Mouse (Mus musculus) heart, adult 2 months (tissue): Measurements from ENCODE around the gene Usp4. TPM values are rescaled to one million over a fixed set of nuclear protein-coding genes. Genes with fewer than 3 reads are reported as not detected.

Experiments used
- DNase-seq, 2 experiments: peaks; one replicate each; pipeline ENCODE4 v3.0.0; 2021
- H3K27ac ChIP-seq: fragments of 200-600 bp; 2 replicates; pipeline ENCODE4 v1.8.1; 2022
- H3K27me3 ChIP-seq: fragments of 200-500 bp; 2 replicates; pipeline ENCODE4 v1.6.1; 2012; ENCODE audit warnings: mild to moderate bottlenecking, low read length, inconsistent platforms, mixed read lengths; ENCODE audit not compliant: control insufficient read depth, insufficient read depth
- H3K36me3 ChIP-seq: fragments of 200-500 bp; 2 replicates; pipeline ENCODE4 v1.6.1; 2012; ENCODE audit warnings: low read length, inconsistent platforms; ENCODE audit not compliant: control insufficient read depth, insufficient read depth
- H3K4me1 ChIP-seq: fragments of 200-500 bp; 2 replicates; pipeline ENCODE4 v1.6.1; 2011; ENCODE audit warnings: low read length; ENCODE audit not compliant: control insufficient read depth, insufficient read depth
- H3K4me3 ChIP-seq: fragments of 200-600 bp; 2 replicates; pipeline ENCODE4 v1.8.1; 2022
- H3K79me2 ChIP-seq: fragments of 200-500 bp; replicated peaks from 2 replicates; pipeline ENCODE4 v1.6.1; 2012; ENCODE audit warnings: mild to moderate bottlenecking, inconsistent platforms, low read length, moderate library complexity, mixed read lengths; ENCODE audit not compliant: control insufficient read depth, insufficient read depth
- H3K9ac ChIP-seq: fragments of 200-500 bp; 2 replicates; pipeline ENCODE4 v1.6.1; 2012; ENCODE audit warnings: low read depth, mild to moderate bottlenecking, control low read depth, inconsistent platforms, low read length, mixed read lengths
- CTCF ChIP-seq: fragments of 200-600 bp; IDR thresholded peaks from 2 replicates; pipeline ENCODE4 v1.8.1; 2022; ENCODE audit warnings: antibody characterized with exemption, mild to moderate bottlenecking, moderate library complexity
- EP300 ChIP-seq: fragments of 200-500 bp; IDR thresholded peaks from 2 replicates; pipeline ENCODE4 v1.6.1; 2011; ENCODE audit warnings: low read depth, low read length, control low read depth; ENCODE audit not compliant: insufficient read depth
- POLR2A ChIP-seq: fragments of 200-500 bp; IDR thresholded peaks from 2 replicates; pipeline ENCODE4 v1.6.1; 2011; ENCODE audit warnings: mild to moderate bottlenecking, low read depth, low read length, control low read depth; ENCODE audit not compliant: insufficient read depth
- WGBS: fragments of 180-500 bp; shearing (Covaris S2); methylation state at CpG from one replicate; pipeline ENCODE4 v1.1.7; 2018; 5-methylcytosine and 5-hydroxymethylcytosine counted together
- intact Hi-C: fragments of 180-260 bp; cut with DNase I; formaldehyde crosslinking; loops from one replicate; pipeline ENCODE4 v1.15.1; 2025
- polyA plus RNA-seq: library from polyadenylated mRNA; depleted of rRNA; stranded (reverse); fragments of >200 nt; gene quantifications from 2 replicates; pipeline ENCODE4 v1.2.3, GENCODE M21; 2012
- total RNA-seq, 2 experiments: library from RNA; stranded (reverse); gene quantifications; 2 replicates each; pipeline ENCODE4 v1.2.3; 2021

The Usp4 gene
- total and polyA plus RNA-seq, 3 experiments, result 52.7 to 74.8 (median 66.1) TPM

DNA sequence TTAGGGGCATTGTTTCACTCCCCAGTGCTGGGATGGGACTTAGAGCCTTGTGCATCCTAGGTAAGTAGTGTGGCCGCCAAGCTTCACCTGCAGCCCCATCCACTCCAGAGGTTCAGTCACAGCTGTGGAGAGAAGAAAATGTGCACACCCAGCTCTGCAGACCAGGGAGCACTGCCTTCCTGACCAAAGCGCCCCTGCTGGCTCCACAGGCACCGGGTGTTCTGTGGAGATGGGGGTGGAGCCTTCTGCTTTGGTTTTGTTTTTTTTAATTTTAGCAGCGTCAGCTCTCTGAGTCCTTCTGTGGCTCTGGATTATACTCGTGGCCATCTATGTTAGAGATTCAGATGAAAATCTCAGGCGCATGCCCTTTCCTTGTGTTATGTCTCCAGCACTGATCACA, 41.6 kb downstream of the Usp4 start:
- Histone ChIP-seq H3K79me2 (no peaks in the 10 kb centered on the region), H3K4me1 (no peaks in the 10 kb centered on the region), H3K27ac (no peak overlapping the region), H3K36me3 (no peaks in the 10 kb centered on the region), H3K9ac (no peak overlapping the region), H3K27me3 (no peaks in the 10 kb centered on the region), H3K4me3 (no peak overlapping the region)
- no peak for TF ChIP-seq POLR2A
- no peak for TF ChIP-seq EP300
- no peak for TF ChIP-seq CTCF
- intact Hi-C loops, result no loop called here
- 62% methylated on average over 6 of the region's 6 CpGs for WGBS
- DNase-seq, result no peak

DNA sequence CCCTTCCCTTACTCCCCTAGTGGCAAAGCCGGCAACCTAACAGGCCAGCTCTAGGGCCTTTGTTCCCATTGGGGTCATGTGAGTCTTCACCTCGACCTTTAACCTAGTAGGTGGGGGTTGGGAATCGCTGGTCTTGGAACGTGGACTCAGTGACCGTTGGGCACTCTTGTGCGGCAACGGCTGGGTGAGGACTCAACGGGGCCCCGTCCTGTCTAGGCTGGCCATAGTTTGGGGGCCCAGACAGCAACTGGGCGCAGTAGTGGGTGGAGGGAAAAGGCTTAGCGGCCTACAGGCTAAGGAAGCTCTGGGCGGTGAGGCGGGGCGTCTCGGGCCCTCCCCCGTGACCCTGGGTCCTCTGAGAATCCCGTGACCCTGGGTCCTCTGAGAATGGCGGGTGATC, 45.0 kb downstream of the Usp4 start, which contains the start of gene 1700102P08Rik:
Gene 1700102P08Rik, plus strand, starts transcription at position 130 of the 400 bp plus-strand sequence.
- WGBS, result 78% methylated on average over 18 of the region's 18 CpGs
- intact Hi-C loops, result no loop called here

DNA sequence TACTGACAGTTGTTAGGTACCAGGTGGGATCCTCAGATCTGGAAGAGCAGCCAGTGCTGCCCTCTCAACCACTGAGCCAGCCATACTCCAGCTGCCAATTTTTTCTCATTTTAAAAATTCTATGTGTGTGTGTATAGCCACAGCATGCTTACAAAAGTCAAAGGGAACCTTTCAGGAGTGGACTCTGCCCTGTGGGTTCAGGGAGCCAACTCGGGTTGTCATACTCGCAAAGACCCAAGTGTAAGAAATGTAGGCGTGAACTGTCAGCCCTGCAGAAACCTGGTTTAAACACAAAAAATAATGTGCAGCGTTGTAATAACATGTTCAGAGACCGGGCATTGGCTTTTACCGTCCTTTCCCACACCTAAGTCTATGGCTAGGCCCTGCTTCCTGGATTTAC, 46.5 kb downstream of the Usp4 start:
- TF ChIP-seq EP300, result no peak
- no peak for TF ChIP-seq POLR2A
- no peak for TF ChIP-seq CTCF
- no peaks in the 10 kb centered on the region for H3K36me3 ChIP-seq

More for the DNA sequence above, 45.0 kb downstream of the Usp4 start, which contains the start of gene 1700102P08Rik:
- no peaks in the 10 kb centered on the region for H3K4me1 ChIP-seq
- no peak for TF ChIP-seq EP300
- TF ChIP-seq POLR2A, result no peak
- no peak for TF ChIP-seq CTCF
- no peaks in the 10 kb centered on the region for H3K79me2 ChIP-seq
- no peak within 1 kb of the TSS for H3K4me3 ChIP-seq
- no peaks in the 10 kb centered on the region for H3K27me3 ChIP-seq
- no peak within 1 kb of the TSS for H3K27ac ChIP-seq
- no peak within 1 kb of the TSS for H3K9ac ChIP-seq
- no peak for DNase-seq
- H3K36me3 ChIP-seq, result no peaks in the 10 kb centered on the region

DNA sequence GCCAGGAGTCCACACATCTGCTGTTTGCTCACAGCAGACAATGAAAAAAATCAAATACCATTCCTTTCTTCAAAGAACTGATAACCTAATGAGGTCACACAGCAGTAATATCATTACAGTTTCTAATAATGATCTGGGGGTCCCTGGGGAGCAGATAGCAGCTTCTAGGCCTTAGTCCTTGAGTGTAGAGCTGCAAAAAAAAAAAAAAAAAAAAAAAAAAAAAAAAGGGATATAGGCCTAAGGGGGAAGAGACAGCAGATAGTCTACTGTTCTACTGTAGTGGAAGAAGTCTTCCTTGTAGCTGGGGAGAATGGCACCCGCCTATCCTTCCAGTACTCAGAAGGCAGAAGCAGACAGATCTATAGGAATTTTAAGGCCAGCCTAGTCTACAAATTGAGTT, 47.8 kb downstream of the Usp4 start:
- Histone ChIP-seq H3K27me3 (no peaks in the 10 kb centered on the region), H3K4me3 (no peak overlapping the region), H3K27ac (no peak overlapping the region), H3K36me3 (no peaks in the 10 kb centered on the region), H3K4me1 (no peaks in the 10 kb centered on the region), H3K79me2 (no peaks in the 10 kb centered on the region), H3K9ac (no peak overlapping the region)
- no peak for DNase-seq
- TF ChIP-seq POLR2A, result no peak
- no peak for TF ChIP-seq EP300
- intact Hi-C loops, result no loop called here
- 89% methylated on average over 1 of the region's 1 CpGs for WGBS

More for the DNA sequence above, 46.5 kb downstream of the Usp4 start:
- intact Hi-C loops, result no loop called here
- WGBS, result 96% methylated on average over 6 of the region's 6 CpGs
- no peak overlapping the region for H3K4me3 ChIP-seq
- no peak overlapping the region for H3K9ac ChIP-seq
- no peak overlapping the region for H3K27ac ChIP-seq
- H3K79me2 ChIP-seq, result no peaks in the 10 kb centered on the region
- no peak for DNase-seq
- no peaks in the 10 kb centered on the region for H3K4me1 ChIP-seq
- no peaks in the 10 kb centered on the region for H3K27me3 ChIP-seq

DNA sequence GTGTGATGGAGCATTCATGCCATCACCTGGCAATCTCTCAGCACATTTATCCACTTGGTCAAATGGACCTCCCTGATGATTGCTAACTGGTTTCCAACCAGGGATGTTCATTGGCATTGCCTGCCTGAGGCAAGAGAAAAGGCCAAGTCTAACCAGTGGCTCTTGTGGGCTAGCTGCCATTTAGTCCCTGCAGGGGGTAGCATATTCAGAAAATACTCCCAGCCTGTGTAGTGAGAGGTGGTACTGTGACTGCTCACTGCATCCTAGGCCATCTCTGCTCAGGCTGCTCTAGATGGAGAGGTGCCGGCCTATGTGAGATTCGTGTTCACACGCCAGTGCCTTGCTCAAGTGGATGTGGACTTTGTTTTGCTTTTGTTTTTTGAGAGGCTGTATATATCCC, 50.7 kb downstream of the Usp4 start:
- H3K9ac ChIP-seq, result no peak overlapping the region
- DNase-seq, result no peak
- intact Hi-C loops, result no loop called here
- WGBS, result 97% methylated on average over 3 of the region's 3 CpGs
- H3K36me3 ChIP-seq, result no peaks in the 10 kb centered on the region; the same call in 1 of the 2 replicates
- no peak overlapping the region for H3K4me3 ChIP-seq
- TF ChIP-seq POLR2A (no peak), CTCF (no peak), EP300 (no peak)
- no peaks in the 10 kb centered on the region for H3K79me2 ChIP-seq
- H3K4me1 ChIP-seq, result peaks cover 8% of the 10 kb centered on the region
- no peaks in the 10 kb centered on the region for H3K27me3 ChIP-seq
- no peak overlapping the region for H3K27ac ChIP-seq

DNA sequence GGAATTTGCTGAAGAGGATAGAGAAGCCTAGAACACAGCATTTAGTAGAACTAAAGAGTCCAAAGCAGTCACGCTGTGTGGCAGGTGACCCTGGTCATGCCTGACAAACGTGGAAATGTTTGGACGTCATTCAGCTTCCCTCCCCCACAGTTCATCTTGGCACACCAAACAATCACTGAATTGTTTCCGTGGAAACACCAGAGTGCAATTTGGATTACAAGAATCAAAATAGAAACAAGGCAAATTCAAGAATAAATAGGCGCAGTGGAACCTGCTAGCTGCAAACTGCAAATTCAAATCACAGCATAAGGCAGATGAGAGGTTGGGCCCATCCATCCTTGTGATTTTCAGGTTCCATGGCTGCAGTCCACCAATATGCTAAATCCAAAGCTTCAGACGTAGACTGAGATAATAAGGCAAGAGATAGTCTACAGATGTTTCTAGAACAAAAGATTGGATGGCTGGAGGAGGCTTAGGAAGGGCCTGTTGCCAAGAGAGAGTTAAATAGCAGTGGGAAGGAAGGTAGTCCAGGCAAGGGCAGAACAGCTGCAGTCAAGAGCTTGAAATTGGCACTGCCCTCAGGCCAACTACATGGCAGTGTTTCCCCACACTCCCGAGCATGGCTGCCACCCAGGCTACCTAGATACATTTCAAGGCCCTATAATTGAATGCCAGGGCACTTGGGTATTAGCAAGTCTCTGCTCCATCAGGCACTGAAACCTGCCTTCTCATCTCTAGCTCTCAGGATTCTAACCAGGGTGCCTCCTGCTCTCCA, 53.7 kb downstream of the Usp4 start:
- no peaks in the 10 kb centered on the region for H3K79me2 ChIP-seq
- H3K27me3 ChIP-seq, result no peaks in the 10 kb centered on the region
- H3K4me1 ChIP-seq, result peaks cover 8% of the 10 kb centered on the region
- no peaks in the 10 kb centered on the region; the same call in 1 of the 2 replicates for H3K36me3 ChIP-seq
- intact Hi-C loops, result no loop called here
- no peak overlapping the region for H3K9ac ChIP-seq
- no peak overlapping the region for H3K4me3 ChIP-seq
- peak; percentile 26 to 37 for DNase-seq
- TF ChIP-seq EP300 (no peak), POLR2A (no peak), CTCF (no peak)
- 17% methylated on average over 7 of the region's 7 CpGs for WGBS
- H3K27ac ChIP-seq, result peak overlapping the region; percentile 20
